Mouse (Mus musculus): Measurements from ENCODE around the gene Itga3. TPM values are rescaled to one million over a fixed set of nuclear protein-coding genes. Genes with fewer than 3 reads are reported as not detected.
A peak's percentile ranks its signal among the peaks of the same experiment; 100 is the strongest.

Gene Itga3
- polyA plus RNA-seq, 2 experiments from 2014 or later: 0.56 to 0.64 TPM

GRCm38 (mm10) chr11:95095596-95095995 lies 19.0 kb upstream of the Itga3 start:
- no peak for ATAC-seq

GRCm38 (mm10) chr11:95093077-95093476 lies 16.5 kb upstream of the Itga3 start:
- ATAC-seq: no peak

- ATAC-seq: no peak
These were observed 12.5 kb upstream of the Itga3 start for GRCm38 (mm10) chr11:95088857-95089779.

- no peak for ATAC-seq
These were observed 11.7 kb upstream of the Itga3 start for GRCm38 (mm10) chr11:95088286-95088685.

- ATAC-seq: no peak
These were observed 11.0 kb upstream of the Itga3 start for GRCm38 (mm10) chr11:95087301-95088228.

GRCm38 (mm10) chr11:95086229-95086628 lies 9.6 kb upstream of the Itga3 start:
- no peak for ATAC-seq

- no peak for ATAC-seq
These were observed 9.1 kb upstream of the Itga3 start for GRCm38 (mm10) chr11:95085710-95086109.

GRCm38 (mm10) chr11:95084811-95085382 lies 8.3 kb upstream of the Itga3 start:
- no peak for ATAC-seq

GRCm38 (mm10) chr11:95084175-95084574 lies 7.6 kb upstream of the Itga3 start:
- no peak for ATAC-seq

GRCm38 (mm10) chr11:95082896-95083295 lies 6.3 kb upstream of the Itga3 start:
- no peak for ATAC-seq

- ATAC-seq: no peak
These were observed 4.2 kb upstream of the Itga3 start for GRCm38 (mm10) chr11:95080783-95081182.

- ATAC-seq: no peak
These were observed 2.8 kb upstream of the Itga3 start for GRCm38 (mm10) chr11:95079256-95079875.

GRCm38 (mm10) chr11:95077956-95078355 lies 1.4 kb upstream of the Itga3 start:
- no peak for ATAC-seq

GRCm38 (mm10) chr11:95076041-95076535 lies 513 bp downstream of the Itga3 start:
- ATAC-seq: peak; percentile 73

- ATAC-seq: no peak
These were observed 1.2 kb downstream of the Itga3 start for GRCm38 (mm10) chr11:95075197-95076040.

GRCm38 (mm10) chr11:95074694-95075093 lies 1.9 kb downstream of the Itga3 start:
- ATAC-seq: no peak

- ATAC-seq: no peak
These were observed 2.8 kb downstream of the Itga3 start for GRCm38 (mm10) chr11:95073835-95074234.

- ATAC-seq: no peak
These were observed 3.8 kb downstream of the Itga3 start for GRCm38 (mm10) chr11:95072804-95073203.

- ATAC-seq: no peak
These were observed 4.5 kb downstream of the Itga3 start for GRCm38 (mm10) chr11:95072136-95072535.

- no peak for ATAC-seq
These were observed 5.3 kb downstream of the Itga3 start for GRCm38 (mm10) chr11:95071266-95071665.
